Mouse (Mus musculus) heart, postnatal 36 days (tissue): Measurements from ENCODE around the gene Vwa5b2. TPM values are rescaled to one million over a fixed set of nuclear protein-coding genes. Genes with fewer than 3 reads are reported as not detected.

Experiments used
- DNase-seq, 2 experiments: peaks; one replicate each; pipeline ENCODE4 v3.0.0; 2021 to 2022
- intact Hi-C: fragments of 180-260 bp; cut with DNase I; formaldehyde crosslinking; loops from one replicate; pipeline ENCODE4 v1.15.1; 2025
- microRNA-seq, 2 experiments: library from miRNA; unstranded; fragments of <30 nt; microRNA quantifications; one replicate each; pipeline ENCODE4 v1.2.0; 2021; ENCODE audit warnings: borderline number of aligned reads in 2 of 2
- total RNA-seq, 2 experiments: library from RNA; stranded (reverse); gene quantifications; 2 replicates each; pipeline ENCODE4 v1.2.3; 2021

Gene Vwa5b2
- total RNA-seq, 2 experiments from 2014 or later: 0.05 TPM; not detected in 1

GRCm38 (mm10) chr16:20651947-20652310 lies 62.7 kb downstream of the Vwa5b2 start:
- intact Hi-C loops: loop anchor here (1.0 to 5.0 kb wide), 5 partner anchors 21 to 225 kb away; partner anchors contain the start of genes Abcc5, Alg3, Ap2m1 and Eef1akmt4
- DNase-seq: no peak

- intact Hi-C loops: loop anchor here (2.0 to 5.0 kb wide), 3 partner anchors 19 to 226 kb away; partner anchors contain the start of genes Abcc5 and Ap2m1
- DNase-seq: no peak
These were observed 64.0 kb downstream of the Vwa5b2 start for GRCm38 (mm10) chr16:20653315-20653714.

Small RNAs within 50 kb of the gene (microRNA-seq; reads per million reads assigned to microRNA genes)
- gene Mir1224: 0 reads per million in 2 experiments

Other genes with a start within 250 kb of the Vwa5b2 start
- gene Abcc5, start 163.1 kb upstream of the Vwa5b2 start, total RNA-seq: 10 to 100 TPM; 32.2 to 34.5 TPM
- gene Eif2b5, start 90.7 kb upstream of the Vwa5b2 start, total RNA-seq: 10 to 100 TPM; 54.4 to 64.3 TPM
- 10 to 100 TPM; 44.9 to 47.2 TPM for gene Dvl3, start 72.5 kb upstream of the Vwa5b2 start, total RNA-seq
- 100 to 1,000 TPM; 210 to 214 TPM for gene Ap2m1, start 54.0 kb upstream of the Vwa5b2 start, total RNA-seq
- gene Abcf3, start 40.9 kb upstream of the Vwa5b2 start, total RNA-seq: 10 to 100 TPM; 62.6 to 65.9 TPM
- gene Eef1akmt4, start 22.1 kb downstream of the Vwa5b2 start, total RNA-seq: 1 to 10 TPM; 6.4 to 8.0 TPM
- gene Gm49333, start 22.1 kb downstream of the Vwa5b2 start, total RNA-seq: not detected
- 1 to 10 TPM; 8.7 to 8.8 TPM for gene Alg3, start 22.3 kb downstream of the Vwa5b2 start, total RNA-seq
- 1 to 10 TPM; 1.1 to 1.2 TPM for gene Camk2n2, start 31.8 kb downstream of the Vwa5b2 start, total RNA-seq
- gene Ece2, start 40.4 kb downstream of the Vwa5b2 start, total RNA-seq: 1 to 10 TPM in 1 of 2 experiments, under 1 TPM in 1; 0.41 to 1.2 TPM
- gene Psmd2, start 62.2 kb downstream of the Vwa5b2 start, total RNA-seq: 100 to 1,000 TPM; 214 to 216 TPM
- 100 to 1,000 TPM; 388 to 434 TPM for gene Eif4g1, start 78.8 kb downstream of the Vwa5b2 start, total RNA-seq
- 10 to 100 TPM; 27.9 to 30.2 TPM for gene Fam131a, start 103.8 kb downstream of the Vwa5b2 start, total RNA-seq
- 10 to 100 TPM; 10.5 to 12.4 TPM for gene Polr2h, start 128.2 kb downstream of the Vwa5b2 start, total RNA-seq
- 1 to 10 TPM; 2.3 to 2.6 TPM for gene Clcn2, start 128.3 kb downstream of the Vwa5b2 start, total RNA-seq
- 1 to 10 TPM; 2.1 to 2.5 TPM for gene Chrd, start 143.7 kb downstream of the Vwa5b2 start, total RNA-seq
- gene Thpo, start 145.0 kb downstream of the Vwa5b2 start, total RNA-seq: under 1 TPM in 1 of 2 experiments, not detected in 1; 0.25 TPM